Mouse (Mus musculus) gonadal fat pad, adult 2 months (tissue): Measurements from ENCODE around the gene Spata16. TPM values are rescaled to one million over a fixed set of nuclear protein-coding genes. Genes with fewer than 3 reads are reported as not detected.
"Not testable (repeated sequence)": the region's sequence is repeated elsewhere in the genome, so short reads cannot be mapped to it uniquely, and the experiment has no call there.

Experiments used
- DNase-seq: peaks from one replicate; pipeline ENCODE4 v3.0.0-alpha.2; 2012; ENCODE audit warnings: low read depth
- polyA plus RNA-seq: library from polyadenylated mRNA; depleted of rRNA; stranded (reverse); fragments of >200 nt; gene quantifications from 2 replicates; pipeline ENCODE4 v1.2.3, GENCODE M21; 2012; rRNA removed

Spata16 gene
- polyA plus RNA-seq, result 0.23 and 0.44 TPM in 2 replicates

DNA sequence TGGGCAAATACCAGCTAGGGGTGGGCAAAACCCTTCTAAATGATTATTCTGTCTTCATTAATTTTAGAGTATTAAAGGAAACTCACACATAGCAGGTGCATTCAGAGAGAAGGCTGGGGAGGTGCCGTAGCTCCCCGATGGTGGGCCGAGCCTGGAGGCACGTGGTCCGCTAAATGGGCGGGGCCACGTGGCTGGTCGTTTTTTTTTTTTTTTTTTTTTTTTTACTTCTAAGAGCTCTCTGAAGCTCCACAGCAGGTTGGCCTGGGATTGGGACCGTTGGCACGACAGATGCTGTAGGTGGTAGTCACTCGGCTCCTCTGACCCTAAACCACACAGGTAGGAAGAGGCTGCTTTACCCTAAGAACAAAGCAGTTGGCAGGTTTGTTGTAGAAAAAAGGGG, at the start of gene Spata16:
Gene Spata16 (plus strand): TSS at position 219 of the 400 bp plus-strand sequence.
- no peak for DNase-seq

DNA sequence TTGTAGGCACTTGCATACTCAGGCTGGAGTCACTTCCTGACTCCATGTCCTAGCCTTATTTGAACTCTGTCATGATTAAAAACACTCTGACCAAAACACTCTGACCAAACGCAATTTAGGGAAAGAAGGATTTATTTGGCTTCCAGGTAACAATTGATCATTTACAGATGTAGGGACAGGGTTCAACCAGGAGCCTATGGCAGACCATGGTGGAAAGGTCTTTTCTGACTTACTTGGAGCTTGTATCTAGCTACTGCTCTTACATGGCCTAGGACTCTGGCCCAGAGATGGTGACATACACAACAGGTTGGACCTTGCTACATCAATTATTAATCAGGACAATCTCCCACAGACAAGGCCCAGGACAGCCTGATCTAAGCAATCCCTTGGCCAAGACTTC, 32.6 kb upstream of the Spata16 start:
- no peak for DNase-seq

DNA sequence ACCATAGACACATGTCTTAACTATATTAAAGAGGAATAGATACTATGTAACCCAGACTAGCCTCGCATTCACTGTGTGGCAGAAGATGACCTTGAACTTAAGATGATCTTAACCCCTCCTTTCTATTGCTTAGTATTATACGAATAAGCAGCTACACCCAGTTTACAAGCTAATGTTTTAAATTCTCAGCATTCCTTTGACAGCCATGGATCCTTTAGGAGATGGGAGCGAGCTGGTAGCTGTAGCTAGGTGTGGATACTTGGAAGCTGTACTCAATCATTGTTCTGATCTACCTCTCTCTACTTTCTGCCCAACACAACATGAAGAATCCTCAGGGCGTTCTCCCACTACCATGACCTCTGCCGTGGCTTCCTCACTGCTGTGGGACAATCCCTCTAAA, 28.9 kb upstream of the Spata16 start:
- DNase-seq, result no peak

DNA sequence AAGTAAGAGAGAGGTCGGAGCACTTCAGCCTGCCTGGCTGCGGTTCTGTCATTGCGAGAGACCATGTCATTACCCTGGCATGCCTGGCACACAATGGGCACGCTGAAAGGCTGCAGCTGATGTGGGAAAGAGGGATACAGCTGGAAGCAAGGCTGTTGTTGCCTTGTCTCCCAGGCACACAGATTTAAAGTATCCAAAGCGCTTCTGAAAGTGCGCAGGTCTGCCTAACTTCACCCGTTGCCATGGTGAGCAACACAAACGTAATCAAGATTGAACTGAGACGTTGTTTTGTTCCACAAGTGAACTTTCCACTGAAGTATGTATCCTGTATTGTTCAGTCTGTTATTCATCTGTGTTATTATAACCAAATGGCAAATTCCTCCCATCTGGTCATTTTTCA, 1.8 kb downstream of the Spata16 start:
- DNase-seq, result no peak

DNA sequence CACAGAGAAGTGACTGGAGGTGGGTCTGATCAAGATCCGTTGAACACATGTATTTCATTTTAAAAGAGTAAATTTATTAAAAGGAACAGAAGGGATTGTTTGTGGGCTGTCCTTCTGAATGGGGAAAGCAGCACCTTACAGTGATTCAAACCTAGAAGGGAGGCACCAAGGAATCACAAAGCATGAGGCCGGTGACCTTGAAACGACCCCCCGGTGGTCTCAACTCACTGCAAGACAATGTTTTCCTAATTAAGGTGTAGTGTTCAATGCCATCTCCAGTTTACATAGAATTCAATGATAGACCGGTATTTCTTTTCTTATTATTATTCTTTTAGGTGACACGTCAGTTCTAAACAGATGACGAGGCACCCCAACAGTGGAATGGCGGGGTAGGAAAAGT, 2.4 kb downstream of the Spata16 start:
- DNase-seq, result no peak

DNA sequence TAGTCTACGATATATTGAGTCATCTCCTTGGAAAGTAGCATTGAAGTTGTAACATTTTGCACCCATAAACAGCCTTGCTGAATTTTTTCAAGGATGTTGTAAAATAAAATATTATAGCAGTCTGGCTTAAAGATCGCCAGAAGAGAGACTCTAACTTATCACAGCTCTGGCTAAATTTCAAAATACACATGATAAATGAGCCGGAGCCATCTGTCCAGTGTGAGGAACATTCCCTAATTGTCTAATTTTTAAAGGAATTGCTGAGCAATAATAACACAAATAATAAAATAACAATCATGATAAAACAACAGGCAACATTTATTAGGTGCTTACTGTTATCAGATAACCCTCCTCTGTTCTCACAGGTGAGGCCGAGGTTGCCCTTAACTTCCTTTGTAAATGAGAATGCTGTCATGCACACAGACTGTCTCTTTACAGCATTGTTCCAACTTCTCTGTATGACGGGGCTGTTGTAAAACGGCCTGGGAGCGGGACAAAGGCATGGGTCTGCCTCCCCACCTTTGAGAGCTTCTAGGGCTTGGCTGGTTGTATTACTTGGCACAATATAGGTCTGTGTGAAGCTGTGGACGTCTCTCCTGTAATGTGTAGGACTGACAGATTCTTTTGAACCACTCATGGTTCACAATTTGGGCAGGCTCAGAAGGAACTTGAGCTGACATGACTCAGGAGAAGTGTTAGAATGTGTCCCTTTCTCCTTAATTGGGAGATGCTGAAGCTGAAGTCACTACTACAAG, 3.1 kb downstream of the Spata16 start:
- DNase-seq, result no peak

DNA sequence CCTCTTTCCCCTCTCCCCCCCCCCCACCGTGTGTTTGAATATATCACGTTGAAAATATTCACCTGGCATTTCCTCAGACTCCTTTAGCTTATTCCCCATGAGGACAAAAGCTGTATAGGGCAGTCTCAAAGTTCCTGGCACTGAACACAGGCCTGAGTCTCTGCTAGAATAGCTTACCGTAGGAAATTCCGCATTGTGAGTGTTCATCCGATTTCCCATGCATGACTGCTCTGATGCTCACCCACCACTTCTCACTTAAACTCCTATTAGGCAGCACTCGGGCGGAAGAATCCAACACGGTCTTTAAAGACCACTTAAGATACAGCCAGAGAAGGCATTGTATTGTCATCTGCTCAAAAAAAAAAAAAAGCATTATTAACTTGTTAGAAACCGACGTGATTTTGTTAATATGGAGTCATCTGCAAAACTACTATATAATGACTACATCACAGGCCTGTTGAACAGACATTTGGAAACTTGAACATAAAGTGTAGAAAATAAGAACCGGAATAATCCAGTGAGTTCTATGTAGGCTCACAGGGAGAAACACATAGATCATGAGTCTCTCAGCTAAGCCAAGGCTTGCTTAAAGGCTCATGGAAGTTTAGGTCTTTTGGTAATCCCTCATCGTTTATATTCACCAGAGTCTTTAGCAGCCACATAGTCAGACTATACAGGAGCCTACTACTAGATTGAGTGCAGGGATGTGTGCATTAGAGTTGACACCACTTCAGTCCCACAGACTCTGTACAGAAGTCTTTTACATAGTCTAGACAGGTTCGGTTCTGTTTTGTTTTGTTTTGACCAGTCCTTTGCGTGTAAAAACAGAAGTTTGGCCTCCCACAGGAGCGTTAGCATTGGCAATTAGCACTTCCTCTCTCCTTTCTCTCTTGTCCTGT, 4.2 kb downstream of the Spata16 start:
- DNase-seq, result no peak

DNA sequence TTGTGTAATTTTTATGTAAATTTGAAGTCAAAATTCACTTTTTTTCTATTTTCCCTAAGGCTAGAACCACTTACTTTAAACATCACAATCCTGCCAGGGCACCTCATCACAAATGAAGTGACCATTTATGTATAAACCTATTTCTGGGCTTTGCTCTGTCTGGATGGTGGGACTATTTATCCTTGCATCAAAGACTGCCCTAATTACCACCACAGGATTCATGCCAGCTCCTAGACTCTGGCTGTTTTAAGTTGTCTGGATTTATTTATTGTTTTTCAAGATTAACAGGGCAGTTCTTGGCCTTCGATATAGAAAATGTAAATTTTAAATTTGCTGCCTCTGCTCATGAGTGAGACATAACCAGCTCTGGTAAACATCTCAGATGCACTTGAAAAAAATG, 6.7 kb downstream of the Spata16 start:
- DNase-seq, result no peak

DNA sequence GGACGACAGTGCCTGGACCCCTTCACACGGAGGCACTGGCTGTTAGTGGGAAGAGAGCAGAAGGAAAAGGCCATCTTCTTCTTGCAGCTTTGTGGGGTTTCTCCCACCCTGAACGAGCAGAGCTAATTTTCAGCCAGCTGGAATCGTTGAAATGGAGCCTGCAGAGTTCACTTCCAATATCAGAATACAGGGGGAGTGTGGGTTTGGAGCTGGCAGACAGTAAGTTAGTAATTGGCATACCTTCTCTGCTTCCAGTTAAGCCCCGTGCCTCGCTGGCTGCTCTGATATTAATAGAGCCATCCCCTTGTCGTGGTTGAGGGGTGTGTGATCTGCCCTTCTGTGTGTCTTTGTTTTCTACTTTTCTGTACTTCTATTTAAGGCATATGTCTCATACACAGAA, 9.4 kb downstream of the Spata16 start:
- no peak for DNase-seq

DNA sequence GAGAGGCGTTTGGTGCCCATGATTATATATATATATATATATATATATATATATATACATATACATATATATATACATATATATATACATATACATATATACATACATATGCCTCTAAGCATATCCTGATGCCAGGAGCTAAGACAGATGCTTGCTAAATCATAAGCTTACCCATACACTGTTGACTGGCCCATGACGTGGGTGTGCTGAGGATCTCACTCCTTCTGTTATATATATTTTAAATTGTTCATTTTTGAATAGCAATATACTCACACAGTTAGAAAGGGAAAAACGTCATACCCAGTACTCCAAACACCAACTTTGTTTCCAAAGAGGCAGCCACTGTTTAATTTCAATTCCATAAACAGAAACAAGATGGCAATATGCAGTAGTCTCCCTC, 48.4 kb downstream of the Spata16 start:
- no peak for DNase-seq

DNA sequence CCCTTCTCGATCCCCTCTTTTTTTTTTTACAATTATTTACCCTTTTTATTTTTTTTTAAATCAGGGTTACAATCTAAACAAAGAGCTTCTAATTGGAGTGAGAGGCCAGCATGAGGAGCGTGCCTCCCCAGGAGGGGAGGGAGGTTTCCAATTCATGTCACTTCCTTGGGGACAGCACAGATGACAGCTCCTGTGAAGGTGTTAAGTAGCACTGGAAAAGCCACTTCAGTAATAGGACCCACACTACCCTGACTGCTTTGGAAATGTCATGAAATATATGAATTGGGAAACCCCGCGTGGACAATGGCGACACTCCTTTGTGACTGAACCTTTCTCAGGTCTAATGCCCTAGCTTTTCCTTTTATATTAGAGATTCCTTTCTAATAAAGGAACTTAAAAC, 72.1 kb downstream of the Spata16 start:
- DNase-seq, result not testable (repeated sequence)

DNA sequence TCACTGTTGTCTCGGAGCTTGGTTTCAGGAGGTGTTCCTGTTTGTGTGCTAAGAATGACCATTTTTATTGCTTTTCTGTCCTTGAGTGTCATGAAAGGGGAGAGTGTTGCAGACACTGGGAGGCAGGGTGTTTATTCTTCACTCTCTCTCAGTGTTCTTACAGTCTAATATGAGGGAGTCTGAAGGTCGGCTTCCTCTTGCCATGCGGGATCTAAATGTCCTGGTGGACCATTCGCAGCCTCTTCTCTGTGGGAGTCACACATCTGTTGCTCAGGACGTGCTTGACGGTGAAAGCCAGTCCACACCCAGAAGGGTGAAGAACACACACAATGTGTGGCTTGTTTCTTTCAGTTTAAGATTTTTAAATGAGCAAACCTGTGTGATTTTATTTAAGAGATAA, 90.1 kb downstream of the Spata16 start:
- no peak for DNase-seq

DNA sequence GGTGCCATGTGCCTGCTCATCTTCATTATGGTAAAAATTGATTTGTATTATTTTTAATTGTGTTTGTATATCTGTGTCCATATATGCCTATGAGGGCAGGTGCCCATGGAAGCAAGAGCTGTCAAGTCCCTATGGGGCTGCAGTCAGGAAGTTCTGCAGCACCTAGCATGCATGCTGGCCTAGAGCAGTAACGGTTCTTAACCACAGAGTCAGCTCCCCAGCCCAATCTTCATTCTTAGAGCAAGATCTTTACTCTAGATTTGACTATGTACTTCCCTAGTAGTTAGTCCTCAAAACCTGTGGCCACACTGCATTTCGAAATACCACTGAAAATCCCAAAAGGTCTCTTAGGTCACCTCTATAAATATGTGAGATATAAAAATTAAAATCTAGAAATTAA, 113.1 kb downstream of the Spata16 start:
- DNase-seq, result no peak

DNA sequence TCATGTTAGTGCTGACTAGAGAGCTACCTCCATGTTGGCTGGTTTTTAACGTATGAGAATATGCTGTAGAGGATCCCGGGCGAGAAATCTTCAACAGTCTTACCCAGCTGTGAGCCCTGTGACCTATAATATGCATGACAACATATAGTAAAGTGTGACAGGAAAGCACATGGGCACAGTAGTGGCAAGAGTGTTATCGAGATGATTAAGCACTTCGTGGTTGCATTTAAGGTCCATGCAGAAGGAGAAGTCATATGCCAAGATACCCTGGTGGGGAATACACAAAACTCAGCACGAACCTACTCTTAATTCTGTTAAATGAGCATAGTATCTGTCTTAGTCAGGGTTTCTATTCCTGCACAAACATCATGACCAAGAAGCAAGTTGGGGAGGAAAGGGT, 115.0 kb downstream of the Spata16 start:
- no peak for DNase-seq

DNA sequence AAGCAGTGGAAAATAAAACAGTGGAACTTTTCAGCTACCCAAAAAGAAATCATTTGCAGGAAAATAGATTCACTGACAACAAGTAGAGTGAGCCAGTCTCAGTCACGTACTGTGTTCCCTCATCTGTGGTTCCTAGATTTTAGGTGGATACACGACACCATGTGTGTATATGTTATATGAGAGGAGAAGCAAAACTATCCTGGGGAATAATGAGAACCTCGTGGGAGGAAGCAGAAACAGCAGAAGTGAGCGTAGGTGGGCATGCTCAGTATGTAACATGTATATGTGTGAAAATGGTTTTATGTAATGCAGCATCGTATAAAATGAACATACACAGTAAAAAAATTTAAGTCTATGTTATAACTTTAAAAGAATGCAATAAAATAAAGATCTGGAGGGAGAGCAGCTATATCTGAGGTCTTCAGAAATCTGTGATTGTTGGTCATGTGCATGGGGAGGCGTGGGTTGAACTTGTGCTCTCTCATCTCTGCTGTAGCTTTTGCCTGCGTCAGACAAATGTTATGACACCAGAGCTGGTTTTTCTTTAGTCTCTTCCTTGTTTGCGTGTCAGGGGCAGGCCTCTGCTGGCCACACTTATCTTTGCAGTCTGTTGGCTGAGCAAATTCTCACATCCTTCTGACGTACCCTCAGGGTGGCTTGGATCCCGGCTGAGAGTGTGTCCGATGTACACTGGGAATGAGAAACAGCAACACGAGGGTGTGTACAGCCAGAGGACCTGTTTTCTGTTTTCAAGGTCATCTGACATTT, 156.1 kb downstream of the Spata16 start:
- DNase-seq, result no peak

DNA sequence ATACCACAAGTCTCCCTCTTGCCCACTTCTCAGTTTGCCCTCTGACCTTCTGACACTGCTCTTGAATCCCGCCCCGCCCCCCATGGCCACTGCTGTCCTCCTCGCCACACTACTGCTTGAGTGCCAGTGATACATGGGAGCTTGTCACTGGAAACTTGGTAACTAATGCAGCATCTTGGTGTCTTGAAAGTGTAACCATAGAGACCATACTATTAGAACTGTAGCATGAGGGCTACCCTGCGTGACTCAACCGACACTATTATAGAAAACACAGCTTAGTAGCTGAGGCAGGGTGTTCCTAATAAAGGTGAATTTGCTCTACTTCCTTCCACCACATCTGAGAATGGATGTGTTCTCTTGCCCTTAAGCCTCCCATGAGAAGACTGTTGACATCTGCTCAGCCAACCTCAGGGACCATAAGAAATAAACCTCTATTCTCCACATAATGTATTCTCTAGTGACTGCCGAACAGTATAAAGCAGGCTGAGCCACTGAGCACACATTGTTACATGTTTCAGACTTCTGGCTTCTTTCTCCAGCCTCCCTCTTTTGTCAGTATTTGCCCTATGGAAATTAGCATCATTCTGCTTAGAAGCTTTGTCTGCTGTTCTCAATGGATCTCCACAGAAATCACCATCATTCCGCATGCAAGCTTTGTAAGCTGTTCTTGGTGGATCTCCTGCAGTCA, 158.6 kb downstream of the Spata16 start:
- DNase-seq, result no peak

DNA sequence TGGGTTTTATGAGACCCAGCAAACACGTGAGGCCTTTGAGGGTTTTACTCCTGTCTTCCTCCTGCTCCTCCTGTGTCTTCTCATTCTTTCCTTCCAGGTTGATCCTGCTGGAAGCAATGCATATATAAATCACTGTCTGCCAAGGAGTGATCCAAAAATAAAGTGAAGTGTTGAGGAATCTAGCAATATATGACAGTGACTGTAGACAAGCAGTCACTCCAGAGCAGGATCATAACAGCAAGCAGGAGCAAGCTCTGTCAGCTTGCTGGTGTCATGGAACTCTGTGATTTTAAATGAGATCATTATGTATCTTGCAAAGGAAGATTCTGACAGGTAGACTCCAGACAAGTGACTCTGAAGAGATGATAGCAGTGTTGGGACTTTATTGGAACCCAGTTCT, 159.5 kb downstream of the Spata16 start:
- DNase-seq, result no peak

DNA sequence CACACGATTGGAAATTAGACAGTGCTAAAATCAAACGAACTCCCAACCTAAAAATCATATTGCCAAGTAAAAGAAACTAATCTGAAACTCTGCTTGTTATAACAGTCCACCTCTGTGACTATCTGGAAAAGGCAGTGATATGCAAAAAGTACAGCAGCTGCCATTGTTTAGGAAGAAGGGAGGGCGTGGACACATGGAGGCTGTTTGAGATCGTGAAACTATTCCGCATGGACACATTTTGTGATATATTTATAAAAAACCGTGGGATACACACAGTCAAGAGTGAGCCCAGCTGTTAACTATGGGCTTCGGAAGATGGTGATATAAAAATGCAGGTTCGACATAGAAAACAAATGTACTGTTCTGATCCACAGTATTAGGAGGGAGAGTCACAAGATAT, 176.9 kb downstream of the Spata16 start:
- DNase-seq, result no peak

DNA sequence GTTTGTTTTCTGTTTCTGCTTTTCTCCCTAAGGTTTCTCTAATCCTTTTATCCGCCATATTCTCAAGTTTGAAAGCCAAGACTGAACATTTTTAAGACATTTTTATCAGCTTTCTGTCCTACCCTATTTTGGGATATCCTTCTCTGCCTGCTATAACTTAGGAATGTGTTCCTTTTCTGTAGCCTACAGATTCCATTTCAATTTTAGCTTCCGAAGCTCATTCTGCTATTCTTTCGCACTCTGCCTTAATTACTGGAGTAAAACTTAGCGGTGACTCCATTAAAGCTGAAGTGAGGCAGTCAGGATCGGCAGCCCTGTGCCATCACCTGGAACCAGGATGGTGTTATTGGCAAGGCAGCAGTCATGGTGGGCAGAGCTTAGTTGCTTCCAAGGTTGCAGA, 178.3 kb downstream of the Spata16 start:
- DNase-seq, result no peak

DNA sequence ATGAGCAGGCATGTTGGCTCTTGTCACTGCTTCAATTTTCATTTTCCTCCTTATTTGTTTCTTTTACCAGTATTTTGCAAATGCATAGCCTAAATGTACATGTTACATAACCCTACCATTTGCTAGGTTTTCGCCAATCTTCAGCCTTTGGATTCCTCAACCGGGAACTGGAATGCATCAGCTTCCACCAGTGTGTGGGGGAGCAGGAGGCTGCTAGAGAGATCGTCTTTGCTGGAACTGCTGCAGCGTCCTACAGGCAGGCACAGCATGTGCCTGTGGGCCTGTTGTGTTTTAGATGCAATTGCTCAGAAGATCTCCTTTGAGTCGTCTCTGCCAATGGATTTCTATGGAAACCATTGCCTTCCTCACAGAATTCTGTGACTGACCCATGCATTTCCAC, 182.0 kb downstream of the Spata16 start:
- no peak for DNase-seq

DNA sequence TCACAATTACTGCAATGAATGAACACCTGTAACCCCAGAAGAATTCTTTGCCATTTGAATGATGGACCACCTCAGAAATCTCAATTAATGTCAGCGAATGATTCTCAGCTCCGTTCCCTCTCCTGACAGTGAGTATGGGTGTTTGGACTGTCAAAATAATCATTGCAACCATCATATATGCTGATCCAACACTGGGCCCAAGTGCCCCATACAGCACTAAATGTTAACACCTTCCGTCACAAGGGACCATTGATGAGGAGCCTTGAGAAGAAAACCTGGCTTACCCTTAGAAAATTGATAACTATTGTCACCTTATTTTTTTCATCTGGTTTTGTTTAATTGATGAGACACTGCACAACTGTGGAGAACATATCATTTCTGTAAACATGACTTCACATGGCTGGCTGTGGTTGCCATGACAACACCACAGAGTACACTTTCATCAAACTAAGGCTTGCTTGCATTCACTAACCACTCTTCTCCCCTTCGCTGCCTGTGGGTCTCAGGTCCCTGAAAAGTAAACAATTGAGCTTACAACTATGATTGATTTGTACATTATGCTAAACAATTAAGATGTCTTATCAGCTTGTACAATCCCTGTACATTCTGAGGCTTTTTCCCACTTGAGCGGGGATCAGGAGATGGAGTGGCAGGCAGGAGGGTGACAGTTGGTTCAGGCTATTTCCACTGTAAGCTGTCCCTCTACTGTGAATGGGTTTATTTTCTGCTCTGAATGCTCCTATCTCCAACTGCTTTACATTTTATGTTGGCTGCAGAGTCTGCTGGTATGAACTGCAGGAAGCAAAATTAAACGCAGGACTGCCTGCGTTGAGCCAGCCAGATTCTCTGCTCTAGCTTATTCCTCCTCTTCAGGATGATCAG, 189.8 kb downstream of the Spata16 start:
- no peak for DNase-seq
